Mouse (Mus musculus) gastrocnemius, adult 8-10 months (tissue): ENCODE measurements around the gene Fgf12. TPM values are rescaled to one million over a fixed set of nuclear protein-coding genes. Genes with fewer than 3 reads are reported as not detected.

Experiments
- DNase-seq, 2 experiments: peaks; one replicate each; pipeline ENCODE4 v3.0.0; 2022; ENCODE audit warnings: low spot score in 2 of 2
- total RNA-seq, 4 experiments: library from RNA; stranded (reverse); gene quantifications; 2 replicates each; pipeline ENCODE4 v1.2.4; 2022

The Fgf12 gene
- total RNA-seq, 4 experiments from 2014 or later: 0.12 to 0.56 (median 0.27) TPM; not detected in 1

GRCm38 (mm10) chr16:28337930-28338329, 414.9 kb downstream of the Fgf12 start:
- no peak for DNase-seq

- no peak for DNase-seq
These were observed 416.2 kb downstream of the Fgf12 start for GRCm38 (mm10) chr16:28336700-28337099.

- DNase-seq: no peak
These were observed 417.8 kb downstream of the Fgf12 start for GRCm38 (mm10) chr16:28335025-28335424.

- no peak for DNase-seq
These were observed 429.3 kb downstream of the Fgf12 start for GRCm38 (mm10) chr16:28323576-28323975.

GRCm38 (mm10) chr16:28311618-28312017, 441.2 kb downstream of the Fgf12 start:
- DNase-seq: no peak

GRCm38 (mm10) chr16:28303889-28304288, 449.0 kb downstream of the Fgf12 start:
- DNase-seq: no peak

- DNase-seq: no peak
These were observed 463.1 kb downstream of the Fgf12 start for GRCm38 (mm10) chr16:28289689-28290330.

- DNase-seq: no peak
These were observed 495.0 kb downstream of the Fgf12 start for GRCm38 (mm10) chr16:28257904-28258303.

GRCm38 (mm10) chr16:28254303-28254702, 498.6 kb downstream of the Fgf12 start:
- DNase-seq: no peak

- no peak for DNase-seq
These were observed 500.9 kb downstream of the Fgf12 start for GRCm38 (mm10) chr16:28251930-28252329.

- DNase-seq: no peak
These were observed 509.8 kb downstream of the Fgf12 start for GRCm38 (mm10) chr16:28242867-28243649.

- DNase-seq: no peak
These were observed 513.5 kb downstream of the Fgf12 start for GRCm38 (mm10) chr16:28239382-28239781.

GRCm38 (mm10) chr16:28238019-28238868, 514.6 kb downstream of the Fgf12 start:
- no peak for DNase-seq

GRCm38 (mm10) chr16:28215930-28216329, 536.9 kb downstream of the Fgf12 start:
- no peak for DNase-seq

- DNase-seq: no peak
These were observed 540.5 kb downstream of the Fgf12 start for GRCm38 (mm10) chr16:28212411-28212810.

GRCm38 (mm10) chr16:28156443-28156842, 596.4 kb downstream of the Fgf12 start:
- DNase-seq: no peak

- no peak for DNase-seq
These were observed 611.9 kb downstream of the Fgf12 start for GRCm38 (mm10) chr16:28140972-28141371.

GRCm38 (mm10) chr16:28127006-28127405, 625.9 kb downstream of the Fgf12 start:
- no peak for DNase-seq
